Mouse (Mus musculus) olfactory bulb, adult 2 months (tissue): Measurements from ENCODE around the gene Camk2g.

Experiments
- CTCF ChIP-seq: fragments of 200-500 bp; IDR thresholded peaks from 2 replicates; pipeline ENCODE4 v1.5.1; 2012; ENCODE audit warnings: low read depth, mild to moderate bottlenecking, low read length, moderate library complexity; ENCODE audit not compliant: insufficient read depth
- POLR2A ChIP-seq: fragments of 200-500 bp; IDR thresholded peaks from 2 replicates; pipeline ENCODE4 v1.6.1; 2012; ENCODE audit warnings: mild to moderate bottlenecking, low read depth, low read length, moderate library complexity; ENCODE audit not compliant: insufficient read depth

DNA sequence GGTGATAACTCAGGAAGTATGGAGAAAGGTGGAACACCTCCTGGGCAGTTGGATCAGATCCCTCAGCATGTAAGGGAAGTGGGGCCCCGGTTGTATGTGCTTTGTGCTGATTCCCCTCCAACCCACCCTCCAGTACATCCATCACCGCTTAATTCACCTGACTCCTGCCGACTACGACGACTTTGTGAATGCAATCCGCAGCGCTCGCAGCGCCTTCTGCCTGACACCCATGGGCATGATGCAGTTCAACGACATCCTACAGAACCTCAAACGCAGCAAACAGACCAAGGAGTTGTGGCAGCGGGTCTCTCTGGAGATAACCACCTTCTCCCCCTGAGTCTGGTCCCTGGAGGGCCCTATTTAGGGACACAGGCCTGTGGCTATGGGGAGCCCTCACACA lies 70.9 kb downstream of the Camk2g start:
- no peak for TF ChIP-seq CTCF
- no peak for TF ChIP-seq POLR2A
